Mouse (Mus musculus) MEL (cell line): ENCODE measurements at regions not wholly inside any gene's neighbourhood (a gene's known extent, or its start where the extent isn't known, plus 50 kb on each side); places are given as distances from the start of the nearest gene placed in this dataset.

Experiments
- CHD1 ChIP-seq: IDR thresholded peaks from 2 replicates; pipeline ENCODE4 v1.6.1; 2012; ENCODE audit warnings: low read depth, mild to moderate bottlenecking, inconsistent platforms, low read length, improper control_type of control experiment
- CHD2 ChIP-seq: IDR thresholded peaks from 2 replicates; pipeline ENCODE4 v1.6.1; 2011; ENCODE audit warnings: low read length, improper control_type of control experiment
- CTCF ChIP-seq, 3 experiments: IDR thresholded peaks in 2 of 3; conservative IDR thresholded peaks in 1 of 3; 2 replicates each; pipeline ENCODE4 v1.5.1; 2011 to 2012; ENCODE audit warnings: low read length in 3 of 3, low read depth in 2 of 3, mild to moderate bottlenecking in 2 of 3, improper control_type of control experiment in 1 of 3, inconsistent platforms in 1 of 3, mixed read lengths in 1 of 3, moderate library complexity in 1 of 3; ENCODE audit not compliant: control insufficient read depth in 1 of 3, insufficient read depth in 1 of 3, poor library complexity in 1 of 3, severe bottlenecking in 1 of 3
- EP300 ChIP-seq, 2 experiments: IDR thresholded peaks; 2 replicates each; pipeline ENCODE4 v1.6.1; 2011; ENCODE audit warnings: improper control_type of control experiment in 2 of 2, low read length in 2 of 2, low read depth in 1 of 2, mild to moderate bottlenecking in 1 of 2
- GATA1 ChIP-seq: IDR thresholded peaks from 2 replicates; pipeline ENCODE4 v1.6.1; 2011; ENCODE audit warnings: low read depth, low read length, improper control_type of control experiment
- JUND ChIP-seq: IDR thresholded peaks from 2 replicates; pipeline ENCODE4 v1.6.1; 2011; ENCODE audit warnings: low read depth, mild to moderate bottlenecking, improper control_type of control experiment, low read length
- MAFK ChIP-seq: IDR thresholded peaks from 2 replicates; pipeline ENCODE4 v1.6.1; 2011; ENCODE audit warnings: low read depth, mild to moderate bottlenecking, low read length, improper control_type of control experiment, borderline replicate concordance
- POLR2A ChIP-seq, 2 experiments: IDR thresholded peaks; 2 replicates each; pipeline ENCODE4 v1.6.1; 2011 to 2012; ENCODE audit warnings: low read length in 2 of 2, mild to moderate bottlenecking in 2 of 2, control low read depth in 1 of 2, improper control_type of control experiment in 1 of 2, low read depth in 1 of 2, moderate library complexity in 1 of 2; ENCODE audit not compliant: control insufficient read depth in 1 of 2, insufficient read depth in 1 of 2, poor library complexity in 1 of 2
- TAL1 ChIP-seq: IDR thresholded peaks from 2 replicates; pipeline ENCODE4 v1.6.1; 2012; ENCODE audit warnings: mild to moderate bottlenecking, inconsistent platforms, low read length, moderate library complexity, mixed read lengths
- USF2 ChIP-seq, 2 experiments: IDR thresholded peaks; 2 replicates each; pipeline ENCODE4 v1.6.1; 2011 to 2012; ENCODE audit warnings: improper control_type of control experiment in 2 of 2, low read length in 2 of 2, borderline replicate concordance in 1 of 2, inconsistent platforms in 1 of 2, low read depth in 1 of 2, mild to moderate bottlenecking in 1 of 2; ENCODE audit not compliant: insufficient read depth in 1 of 2
- ZC3H11A ChIP-seq: IDR thresholded peaks from 2 replicates; pipeline ENCODE4 v1.6.1; 2012; ENCODE audit warnings: low read depth, mild to moderate bottlenecking, inconsistent platforms, low read length, improper control_type of control experiment
- ZNF384 ChIP-seq: IDR thresholded peaks from 2 replicates; pipeline ENCODE4 v1.6.1; 2012; ENCODE audit warnings: low read depth, mild to moderate bottlenecking, inconsistent platforms, low read length, improper control_type of control experiment

- TF ChIP-seq POLR2A (IDR thresholded peaks at IDR 0.05; ENCODE audit: control insufficient read depth in 1 of 2, insufficient read depth in 1 of 2, low read depth in 1 of 2, low read length in 2 of 2, poor library complexity in 1 of 2) = no peak
- no peak for TF ChIP-seq CTCF (IDR thresholded peaks at IDR 0.05 in 2 of 3, conservative IDR thresholded peaks at IDR 0.05 in 1 of 3; ENCODE audit: control insufficient read depth in 1 of 3, insufficient read depth in 1 of 3, low read depth in 2 of 3, low read length in 3 of 3, poor library complexity in 1 of 3, severe bottlenecking in 1 of 3)
- no peak for TF ChIP-seq TAL1
- TF ChIP-seq EP300 (IDR thresholded peaks at IDR 0.05; ENCODE audit: low read depth in 1 of 2, low read length in 2 of 2) = no peak
- TF ChIP-seq MAFK = no peak
- TF ChIP-seq GATA1 = no peak
- TF ChIP-seq ZNF384 = no peak
- TF ChIP-seq USF2 (IDR thresholded peaks at IDR 0.05; ENCODE audit: borderline replicate concordance in 1 of 2, insufficient read depth in 1 of 2, low read depth in 1 of 2, low read length in 2 of 2) = no peak
- TF ChIP-seq CHD1 = no peak
- no peak for TF ChIP-seq JUND
- TF ChIP-seq ZC3H11A = no peak
- TF ChIP-seq CHD2 = no peak
Measured at GRCm38 (mm10) chr3:39165006-39165667, 278.4 kb downstream of the Fat4 start.
